Mouse (Mus musculus) CH12.LX (cell line): ENCODE results near the gene Gpm6a. TPM values are rescaled to one million over a fixed set of nuclear protein-coding genes. Genes with fewer than 3 reads are reported as not detected.

ENCODE experiments used
- DNase-seq: peaks from one replicate; pipeline ENCODE4 v3.0.0-alpha.2; 2013; ENCODE audit errors: extremely low read depth
- H3K27ac ChIP-seq: 2 replicates; pipeline ENCODE4 v1.5.1; 2012; ENCODE audit warnings: low read depth, mild to moderate bottlenecking, control low read depth, moderate library complexity; ENCODE audit not compliant: insufficient read depth
- H3K27me3 ChIP-seq: replicated peaks from 2 replicates; pipeline ENCODE3; 2012; ENCODE audit warnings: inconsistent platforms
- H3K36me3 ChIP-seq, 2 experiments: replicated peaks in 1 of 2; 2 replicates each; pipeline versions ENCODE3 to v1.6.1; 2012; ENCODE audit warnings: inconsistent platforms in 1 of 2, low read length in 1 of 2, mild to moderate bottlenecking in 1 of 2, mixed read lengths in 1 of 2, moderate library complexity in 1 of 2; ENCODE audit not compliant: control insufficient read depth in 1 of 2, insufficient read depth in 1 of 2
- H3K4me1 ChIP-seq, 2 experiments: 2 replicates each; pipeline ENCODE4 v1.6.1; 2012; ENCODE audit warnings: inconsistent platforms in 1 of 2, moderate library complexity in 1 of 2; ENCODE audit not compliant: insufficient read depth in 2 of 2, control insufficient read depth in 1 of 2
- H3K4me2 ChIP-seq: 2 replicates; pipeline ENCODE4 v1.6.1; 2012; ENCODE audit warnings: low read depth, mild to moderate bottlenecking, control low read depth; ENCODE audit not compliant: poor library complexity, insufficient read depth, severe bottlenecking
- H3K4me3 ChIP-seq, 3 experiments: fragments of 150-350 bp in 1 of 3; sonication (generic) in 1 of 3; replicated peaks in 1 of 3; 2 replicates each; pipeline versions ENCODE3 to v1.5.1; 2011 to 2012; ENCODE audit warnings: low read depth in 2 of 3, low read length in 2 of 3, mild to moderate bottlenecking in 2 of 3, moderate library complexity in 2 of 3, control low read depth in 1 of 3, improper control_type of control experiment in 1 of 3, inconsistent platforms in 1 of 3, mixed read lengths in 1 of 3; ENCODE audit not compliant: poor library complexity in 1 of 3
- H3K79me2 ChIP-seq: replicated peaks from 2 replicates; pipeline ENCODE4 v1.6.1; 2012; ENCODE audit warnings: mild to moderate bottlenecking, moderate library complexity; ENCODE audit not compliant: control insufficient read depth, poor library complexity, insufficient read depth, severe bottlenecking; ENCODE audit errors: extremely low read depth
- H3K9ac ChIP-seq: 2 replicates; pipeline ENCODE4 v1.6.1; 2012; ENCODE audit warnings: low read depth, mild to moderate bottlenecking, control low read depth, moderate library complexity; ENCODE audit not compliant: insufficient read depth
- H3K9me3 ChIP-seq: replicated peaks from 2 replicates; pipeline ENCODE3; 2012; ENCODE audit warnings: low read length, inconsistent platforms, mixed read lengths
- CHD1 ChIP-seq: IDR thresholded peaks from 2 replicates; pipeline ENCODE4 v1.6.1; 2012; ENCODE audit warnings: low read depth, low read length, improper control_type of control experiment, inconsistent platforms
- CTCF ChIP-seq, 2 experiments: IDR thresholded peaks in 1 of 2; conservative IDR thresholded peaks in 1 of 2; 2 replicates each; pipeline ENCODE4 v1.5.1; 2011 to 2012; ENCODE audit warnings: low read depth in 2 of 2, low read length in 2 of 2, improper control_type of control experiment in 1 of 2, inconsistent platforms in 1 of 2, mild to moderate bottlenecking in 1 of 2, moderate library complexity in 1 of 2
- E2F4 ChIP-seq: IDR thresholded peaks from 2 replicates; pipeline ENCODE4 v1.6.1; 2011; ENCODE audit warnings: low read depth, low read length, improper control_type of control experiment; ENCODE audit not compliant: insufficient replicate concordance
- EP300 ChIP-seq: IDR thresholded peaks from 2 replicates; pipeline ENCODE4 v1.6.1; 2011; ENCODE audit warnings: low read length, improper control_type of control experiment
- ETS1 ChIP-seq: conservative IDR thresholded peaks from 2 replicates; pipeline ENCODE4 v1.6.1; 2012; ENCODE audit warnings: low read depth, mild to moderate bottlenecking, inconsistent platforms, low read length, improper control_type of control experiment, moderate library complexity
- IRF4 ChIP-seq: IDR thresholded peaks from 2 replicates; pipeline ENCODE4 v1.6.1; 2014; ENCODE audit warnings: low read depth, mild to moderate bottlenecking, inconsistent platforms, low read length, improper control_type of control experiment
- KAT2A ChIP-seq: IDR thresholded peaks from 2 replicates; pipeline ENCODE4 v1.6.1; 2012; ENCODE audit warnings: low read length, improper control_type of control experiment, inconsistent platforms; ENCODE audit not compliant: insufficient replicate concordance
- MAFK ChIP-seq: IDR thresholded peaks from 2 replicates; pipeline ENCODE4 v1.6.1; 2011; ENCODE audit warnings: low read length, improper control_type of control experiment; ENCODE audit not compliant: insufficient replicate concordance
- MAX ChIP-seq: IDR thresholded peaks from 2 replicates; pipeline ENCODE4 v1.6.1; 2011; ENCODE audit warnings: low read length, improper control_type of control experiment
- MXI1 ChIP-seq: IDR thresholded peaks from 2 replicates; pipeline ENCODE4 v1.6.1; 2011; ENCODE audit warnings: mild to moderate bottlenecking, low read depth, low read length, improper control_type of control experiment
- MYC ChIP-seq: IDR thresholded peaks from 2 replicates; pipeline ENCODE4 v1.6.1; 2011; ENCODE audit warnings: low read depth, mild to moderate bottlenecking, improper control_type of control experiment, low read length
- NRF1 ChIP-seq: IDR thresholded peaks from 2 replicates; pipeline ENCODE4 v1.6.1; 2014; ENCODE audit warnings: low read depth, mild to moderate bottlenecking, inconsistent platforms, low read length, improper control_type of control experiment, moderate library complexity
- RAD21 ChIP-seq: IDR thresholded peaks from 2 replicates; pipeline ENCODE4 v1.6.1; 2011; ENCODE audit warnings: low read depth, mild to moderate bottlenecking, low read length, improper control_type of control experiment, moderate library complexity
- RCOR1 ChIP-seq: conservative IDR thresholded peaks from 2 replicates; pipeline ENCODE4 v1.6.1; 2012; ENCODE audit warnings: low read depth, mild to moderate bottlenecking, inconsistent platforms, low read length, improper control_type of control experiment
- SIN3A ChIP-seq: IDR thresholded peaks from 2 replicates; pipeline ENCODE4 v1.6.1; 2012; ENCODE audit warnings: low read length, improper control_type of control experiment, inconsistent platforms
- TBP ChIP-seq: conservative IDR thresholded peaks from 2 replicates; pipeline ENCODE4 v1.6.1; 2011; ENCODE audit warnings: low read depth, low read length, improper control_type of control experiment
- USF2 ChIP-seq: conservative IDR thresholded peaks from 2 replicates; pipeline ENCODE4 v1.6.1; 2011; ENCODE audit warnings: low read depth, low read length, improper control_type of control experiment
- ZC3H11A ChIP-seq: IDR thresholded peaks from 2 replicates; pipeline ENCODE4 v1.6.1; 2012; ENCODE audit warnings: low read depth, mild to moderate bottlenecking, inconsistent platforms, low read length, improper control_type of control experiment
- dilution Hi-C: fragments of 300-500 bp; cut with MboI; formaldehyde crosslinking; loops from 2 replicates; pipeline ENCODE4 v1.14.3; 2020; ENCODE audit warnings: low sequenced_read_pairs; ENCODE audit not compliant: extremely low pct_unique_long_range_greater_than_20kb, extremely low pct_ligation_motif_present
- in situ Hi-C: fragments of 300-500 bp; cut with MboI; formaldehyde crosslinking; loops from 3 replicates; pipeline ENCODE4 v1.14.3; 2019; ENCODE audit warnings: low sequenced_read_pairs, low pct_ligation_motif_present, low pct_unique_long_range_greater_than_20kb, mixed read lengths
- polyA plus RNA-seq: library from polyadenylated mRNA; unstranded; fragments of >175 nt; gene quantifications from 2 replicates; pipeline ENCODE4 v1.2.1, GENCODE M21; 2012; ENCODE audit warnings: low read depth; ENCODE audit not compliant: insufficient read length
- total RNA-seq, 2 experiments: library from RNA; depleted of rRNA; stranded (reverse); fragments of 300-350 nt in 1 of 2; fragments of >200 nt in 1 of 2; gene quantifications; 2 replicates each; pipeline ENCODE4 v1.2.3; 2012 to 2014

Gene Gpm6a
- total and polyA plus RNA-seq, 3 experiments: 5.5 to 20.5 (median 6.4) TPM

- no peaks in the 10 kb centered on the region for H3K9me3 ChIP-seq
- no peak overlapping the region for H3K27ac ChIP-seq
Measured at GRCm38 (mm10) chr8:55073481-55073880, 118.8 kb downstream of the Gpm6a start.

GRCm38 (mm10) chr8:55102195-55102594, 147.6 kb downstream of the Gpm6a start:
- no peak overlapping the region for H3K4me3 ChIP-seq
- no peaks in the 10 kb centered on the region for H3K27me3 ChIP-seq
- dilution Hi-C loops: no loop called here
- H3K27ac ChIP-seq: no peak overlapping the region
- in situ Hi-C loops: no loop called here
- H3K9ac ChIP-seq: no peak overlapping the region
- no peaks in the 10 kb centered on the region for H3K79me2 ChIP-seq
- H3K4me1 ChIP-seq: no peaks in the 10 kb centered on the region
- no peak for DNase-seq
- no peaks in the 10 kb centered on the region for H3K9me3 ChIP-seq
- TF ChIP-seq E2F4 (no peak), CTCF (conservative IDR thresholded peaks at IDR 0.05 in 1 of 2, IDR thresholded peaks at IDR 0.05 in 1 of 2; ENCODE audit: low read depth in 2 of 2, low read length in 2 of 2) (no peak), MYC (no peak), SIN3A (no peak), IRF4 (no peak), USF2 (no peak), TBP (no peak)
- H3K36me3 ChIP-seq: no peaks in the 10 kb centered on the region
- H3K4me2 ChIP-seq: no peak overlapping the region

More at GRCm38 (mm10) chr8:55073481-55073880, 118.8 kb downstream of the Gpm6a start:
- in situ Hi-C loops (no loop called here), dilution Hi-C loops (no loop called here)
- no peaks in the 10 kb centered on the region for H3K4me1 ChIP-seq
- no peak overlapping the region for H3K4me2 ChIP-seq
- no peak overlapping the region for H3K4me3 ChIP-seq
- TF ChIP-seq CHD1 (no peak), MAFK (no peak), ETS1 (no peak), MAX (no peak), ZC3H11A (no peak), NRF1 (no peak), RAD21 (no peak), MXI1 (no peak), RCOR1 (no peak), KAT2A (no peak), EP300 (no peak)
- no peak overlapping the region for H3K9ac ChIP-seq
- H3K36me3 ChIP-seq: no peaks in the 10 kb centered on the region
- H3K27me3 ChIP-seq: no peaks in the 10 kb centered on the region
- no peak for DNase-seq
- H3K79me2 ChIP-seq: no peaks in the 10 kb centered on the region
